Mouse (Mus musculus) embryonic facial prominence, embryonic 13.5 days (tissue): ENCODE measurements around the gene Plxnb1. TPM values are rescaled to one million over a fixed set of nuclear protein-coding genes. Genes with fewer than 3 reads are reported as not detected.

Source experiments
- ATAC-seq: fragments of 200-750 bp; cut with Nextera tagmentation; 2 replicates; pipeline ENCODE4 v1.8.0; 2017; ENCODE audit warnings: low read depth; ENCODE audit not compliant: insufficient number of reproducible peaks, insufficient read depth, low FRiP score, low TSS enrichment
- H3K27ac ChIP-seq: fragments of 300-500 bp; sonication (generic); 2 replicates; pipeline ENCODE4 v1.5.1; 2015; ENCODE audit warnings: moderate library complexity, mild to moderate bottlenecking, inconsistent platforms
- H3K27me3 ChIP-seq: fragments of 300-500 bp; sonication (generic); 2 replicates; pipeline ENCODE4 v1.6.1; 2015; ENCODE audit warnings: mild to moderate bottlenecking, inconsistent platforms
- H3K36me3 ChIP-seq: fragments of 300-500 bp; sonication (generic); 2 replicates; pipeline ENCODE4 v1.6.1; 2015; ENCODE audit warnings: mild to moderate bottlenecking, inconsistent platforms
- H3K4me1 ChIP-seq: fragments of 300-500 bp; sonication (generic); 2 replicates; pipeline ENCODE4 v1.6.1; 2015; ENCODE audit warnings: inconsistent platforms
- H3K4me2 ChIP-seq: fragments of 300-500 bp; sonication (generic); 2 replicates; pipeline ENCODE4 v1.6.1; 2015; ENCODE audit warnings: moderate library complexity, mild to moderate bottlenecking, inconsistent platforms
- H3K4me3 ChIP-seq: fragments of 300-500 bp; sonication (generic); 2 replicates; pipeline ENCODE4 v1.5.1; 2015; ENCODE audit warnings: mild to moderate bottlenecking, inconsistent platforms
- H3K9ac ChIP-seq: fragments of 300-500 bp; sonication (generic); 2 replicates; pipeline ENCODE4 v1.6.1; 2015; ENCODE audit warnings: mild to moderate bottlenecking, inconsistent platforms
- H3K9me3 ChIP-seq: fragments of 300-500 bp; sonication (generic); 2 replicates; pipeline ENCODE4 v1.6.1; 2016; ENCODE audit warnings: inconsistent platforms
- WGBS: fragments of 180-500 bp; shearing (Covaris S2); methylation state at CpG from one replicate; pipeline ENCODE4 v1.1.7; 2015; ENCODE audit warnings: mixed read lengths; 5-methylcytosine and 5-hydroxymethylcytosine counted together
- polyA plus RNA-seq: library from polyadenylated mRNA; unstranded; fragments of >200 nt; fragmentation: Nextera tagmentation; extraction: Ambion mirVana; gene quantifications from 2 replicates; pipeline ENCODE4 v1.2.1, GENCODE M21; 2015

The Plxnb1 gene
- polyA plus RNA-seq, 1 experiment from 2014 or later = 13.1 TPM

DNA sequence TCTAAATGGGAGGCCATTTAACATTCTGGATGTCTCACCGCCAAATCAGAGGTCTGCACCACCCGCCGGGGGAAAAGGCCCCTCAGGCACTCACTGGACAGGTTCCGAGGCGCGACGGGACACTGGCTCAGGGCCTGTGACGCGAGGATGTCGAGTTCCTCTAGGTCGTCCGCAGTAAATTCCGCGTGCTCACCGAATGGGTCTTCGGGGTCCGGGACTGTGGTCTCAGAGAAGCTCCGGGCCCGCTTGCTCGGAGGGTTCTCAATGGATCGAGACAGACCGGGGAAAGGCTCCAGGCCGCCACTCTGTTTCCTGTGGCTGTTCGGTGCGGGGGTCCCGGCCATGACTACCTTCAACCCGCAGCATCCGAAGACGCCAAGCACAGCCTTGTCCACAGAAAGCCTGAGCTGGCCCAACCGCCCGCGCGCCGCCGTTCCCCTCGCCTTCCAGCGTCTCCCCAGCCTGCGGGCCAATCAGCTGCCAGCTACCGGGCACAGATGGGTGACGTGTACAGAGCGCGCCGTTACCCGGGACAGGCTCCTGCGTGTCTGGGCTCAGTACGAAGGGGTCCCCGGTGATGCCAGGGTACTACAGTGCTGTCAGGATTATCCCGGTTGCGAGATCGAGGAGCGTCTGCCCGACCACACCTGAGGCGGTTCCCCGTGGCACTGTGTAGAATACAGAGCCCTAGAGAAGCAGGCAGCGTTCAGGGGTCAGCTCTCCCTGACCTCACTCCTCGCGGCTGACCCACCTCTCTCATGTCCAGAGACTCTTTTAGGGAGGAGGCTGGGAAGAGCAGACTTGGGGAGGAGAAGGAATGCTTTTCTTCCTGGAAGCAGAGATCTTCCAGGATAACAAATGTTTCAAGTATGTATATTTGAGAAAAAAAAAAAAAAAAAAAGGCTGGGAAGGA is 21.3 kb upstream of the Plxnb1 start, which contains the start of gene Atrip:
Gene Atrip (minus strand): TSS at position 464 of the 913 bp plus-strand sequence.
- Histone ChIP-seq H3K4me2 (peak within 1 kb of the TSS; percentile 91), H3K4me3 (peak within 1 kb of the TSS; percentile 89), H3K27ac (peak within 1 kb of the TSS; percentile 80), H3K27me3 (no peaks in the 10 kb centered on the region), H3K36me3 (peaks cover 39% of the 10 kb centered on the region), H3K9me3 (no peaks in the 10 kb centered on the region), H3K9ac (peak within 1 kb of the TSS; percentile 92), H3K4me1 (peaks cover 17% of the 10 kb centered on the region)
- under 1% methylated on average over 57 of the region's 57 CpGs for WGBS
- ATAC-seq = peak; percentile 91

DNA sequence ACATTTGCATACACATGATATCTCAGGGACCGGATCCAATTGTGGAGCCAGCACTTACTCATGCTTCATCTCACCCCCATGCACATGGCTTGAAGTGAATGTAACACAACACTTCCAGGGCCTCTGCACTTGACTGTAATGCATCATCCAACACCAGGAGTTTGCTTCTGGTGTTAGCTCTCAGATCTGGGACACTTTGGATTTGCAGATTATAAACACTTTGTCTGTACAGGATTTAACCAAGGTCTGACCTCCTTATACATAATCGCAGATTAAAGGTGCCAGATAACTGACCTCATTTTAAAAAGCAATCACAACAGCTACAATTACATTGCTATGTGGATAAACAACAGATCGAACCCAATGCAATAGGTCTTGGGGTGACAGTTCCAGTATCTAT is 14.7 kb upstream of the Plxnb1 start:
- WGBS = 94% methylated on average over 3 of the region's 3 CpGs
- H3K4me1 ChIP-seq = peaks cover 23% of the 10 kb centered on the region
- no peak for ATAC-seq
- H3K9ac ChIP-seq = no peak overlapping the region
- peak overlapping the region; percentile 86; the same call in 1 of the 2 replicates for H3K4me2 ChIP-seq
- no peaks in the 10 kb centered on the region for H3K9me3 ChIP-seq
- no peaks in the 10 kb centered on the region for H3K27me3 ChIP-seq
- H3K27ac ChIP-seq = no peak overlapping the region
- peaks cover 29% of the 10 kb centered on the region for H3K36me3 ChIP-seq
- H3K4me3 ChIP-seq = no peak overlapping the region

DNA sequence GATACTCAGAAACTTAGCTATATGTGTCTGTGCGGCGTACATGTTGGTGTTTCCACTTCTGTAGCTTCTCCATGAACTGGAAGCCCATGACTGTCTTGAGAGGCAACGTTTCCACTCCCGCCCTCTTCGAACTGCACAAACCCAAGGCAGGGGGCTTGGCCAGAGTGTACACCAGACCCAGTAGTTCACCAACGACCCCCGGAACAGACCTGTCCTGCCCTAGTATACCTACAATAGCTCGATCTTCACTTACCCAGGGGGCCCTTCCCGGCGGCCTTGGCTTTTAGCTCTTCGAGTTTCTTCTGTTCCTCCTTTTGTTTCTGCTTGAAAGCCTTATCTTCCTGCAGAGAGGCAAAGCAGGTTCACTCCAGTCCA is 13.5 kb upstream of the Plxnb1 start:
- peak overlapping the region; percentile 55 for H3K27ac ChIP-seq

DNA sequence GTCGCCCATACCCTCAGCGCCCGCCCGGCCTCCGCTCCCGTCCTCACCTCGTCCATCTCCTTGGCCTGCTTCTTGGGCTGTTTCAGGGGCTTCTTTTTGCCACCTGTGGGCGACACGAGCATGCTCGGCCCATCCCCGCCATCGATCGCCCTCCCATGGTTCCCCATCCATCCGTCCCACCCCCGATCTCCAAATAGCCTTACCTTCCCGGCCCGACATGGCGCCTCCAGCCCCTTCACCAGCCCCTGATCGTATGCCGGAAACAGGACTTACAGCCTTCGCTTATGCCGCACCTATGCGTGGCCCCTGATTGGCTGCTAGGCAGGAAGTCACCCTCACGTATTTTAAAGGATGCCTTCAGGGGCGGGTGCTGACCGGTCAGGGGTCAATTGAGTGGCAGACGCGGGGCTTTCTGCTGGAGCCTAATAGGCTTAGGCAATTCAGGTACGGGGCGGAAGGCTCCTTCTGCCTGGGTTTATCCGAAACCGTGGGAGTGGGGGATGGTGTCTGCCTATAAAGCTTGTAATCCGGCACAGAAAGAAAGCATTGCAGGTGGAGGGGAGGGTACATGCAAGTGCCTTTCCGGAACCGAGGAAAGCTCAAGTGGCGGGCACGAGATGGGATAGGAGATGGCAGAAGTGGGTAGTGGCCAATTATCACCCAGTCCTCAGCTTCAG is 12.9 kb upstream of the Plxnb1 start, which contains the start of the genes Ccdc51 and Tma7:
Gene Ccdc51 (plus strand): TSS at position 370 of the 677 bp plus-strand sequence.
Gene Tma7 (minus strand): TSS at position 464 of the 677 bp plus-strand sequence.
- Histone ChIP-seq H3K27ac (peak within 1 kb of the TSS; percentile 55), H3K9me3 (no peaks in the 10 kb centered on the region), H3K36me3 (peaks cover 29% of the 10 kb centered on the region), H3K4me1 (peaks cover 23% of the 10 kb centered on the region), H3K27me3 (no peaks in the 10 kb centered on the region), H3K4me3 (peak within 1 kb of the TSS; percentile 83), H3K4me2 (peak within 1 kb of the TSS; percentile 86), H3K9ac (peak within 1 kb of the TSS; percentile 87)
- 1% methylated on average over 37 of the region's 37 CpGs for WGBS
- ATAC-seq = peak; percentile 93

More for the DNA sequence above, 13.5 kb upstream of the Plxnb1 start:
- Histone ChIP-seq H3K4me3 (peak overlapping the region; percentile 83), H3K4me1 (peaks cover 23% of the 10 kb centered on the region), H3K4me2 (peak overlapping the region; percentile 86), H3K9ac (peak overlapping the region; percentile 87), H3K27me3 (no peaks in the 10 kb centered on the region), H3K36me3 (peaks cover 29% of the 10 kb centered on the region), H3K9me3 (no peaks in the 10 kb centered on the region)
- WGBS = 8% methylated on average over 11 of the region's 11 CpGs
- no peak for ATAC-seq

DNA sequence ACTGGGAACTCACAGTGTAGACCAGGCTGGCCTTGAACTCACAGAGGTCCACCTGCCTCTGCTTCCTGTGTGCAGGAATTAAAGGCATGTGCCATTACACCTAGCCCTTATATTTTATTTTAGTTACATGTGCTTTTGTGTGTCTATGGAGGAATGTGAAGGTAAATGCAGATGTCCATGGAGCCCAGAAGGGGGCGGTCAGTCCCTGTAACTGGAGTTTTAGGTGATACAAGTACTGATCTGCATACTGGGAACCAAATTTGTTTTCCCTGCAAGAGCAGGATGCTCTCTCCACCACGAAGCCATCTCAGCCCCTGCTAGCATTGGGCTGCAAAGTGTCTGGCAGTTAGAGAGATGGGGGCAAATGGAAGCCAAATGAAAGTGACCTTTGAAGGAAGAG is 10.3 kb upstream of the Plxnb1 start:
- H3K4me3 ChIP-seq = no peak overlapping the region
- peaks cover 38% of the 10 kb centered on the region for H3K4me1 ChIP-seq
- H3K27ac ChIP-seq = no peak overlapping the region
- no peak for ATAC-seq
- H3K36me3 ChIP-seq = peaks cover 20% of the 10 kb centered on the region
- H3K27me3 ChIP-seq = no peaks in the 10 kb centered on the region
- 0 out of 2 replicates have a peak overlapping the region, but pooled peaks have one; percentile 16 for H3K9ac ChIP-seq
- H3K4me2 ChIP-seq = no peak overlapping the region
- 9% methylated on average over 2 of the region's 2 CpGs for WGBS
- no peaks in the 10 kb centered on the region for H3K9me3 ChIP-seq

DNA sequence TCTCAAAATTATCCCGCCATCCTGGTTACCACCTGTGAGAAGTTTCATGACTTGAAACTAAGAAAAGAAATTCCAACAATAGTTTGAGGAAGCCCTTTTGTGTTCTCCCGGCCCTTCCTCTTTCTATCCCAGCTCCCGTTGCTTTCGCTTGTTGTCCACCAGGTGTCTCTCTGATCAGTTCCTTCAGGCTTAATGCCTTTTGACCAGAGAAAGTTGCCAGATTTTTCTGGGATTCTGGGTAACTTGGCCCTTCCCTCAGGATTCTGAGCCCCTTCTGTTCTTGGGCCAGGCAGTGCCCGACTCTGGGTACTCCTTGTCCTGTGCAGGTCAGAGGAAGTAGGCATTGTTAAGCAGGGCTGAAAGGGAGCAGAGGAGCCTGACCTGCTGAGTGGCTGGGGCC is 7.2 kb upstream of the Plxnb1 start:
- 10% methylated on average over 5 of the region's 5 CpGs for WGBS
- Histone ChIP-seq H3K4me1 (peaks cover 27% of the 10 kb centered on the region), H3K4me3 (no peak overlapping the region), H3K36me3 (peaks cover 35% of the 10 kb centered on the region), H3K27ac (0 out of 2 replicates have a peak overlapping the region, but pooled peaks have one; percentile 3), H3K9ac (peak overlapping the region; percentile 27), H3K4me2 (no peak overlapping the region), H3K27me3 (no peaks in the 10 kb centered on the region), H3K9me3 (no peaks in the 10 kb centered on the region)
- no peak for ATAC-seq

DNA sequence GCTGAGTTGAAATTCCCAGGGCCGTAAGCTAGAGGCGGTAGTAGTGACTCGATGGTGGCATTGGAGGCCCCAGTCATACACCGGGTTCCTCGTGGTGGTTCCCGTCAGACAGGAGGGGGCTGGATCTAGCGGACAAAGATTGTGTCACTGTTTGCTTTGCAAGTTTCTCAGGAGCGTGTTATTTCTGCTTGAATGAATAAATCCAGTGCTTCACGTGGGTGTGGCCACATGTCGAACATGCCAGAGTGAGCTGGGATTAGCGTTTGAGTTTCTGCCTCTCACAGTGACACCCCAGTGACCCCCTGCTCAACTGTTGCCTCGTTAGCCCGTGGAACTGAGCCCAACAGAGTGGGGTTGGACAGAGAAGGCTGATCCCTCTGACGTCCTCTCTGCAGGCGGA is 4.7 kb upstream of the Plxnb1 start:
- H3K9ac ChIP-seq = no peak overlapping the region
- H3K4me2 ChIP-seq = no peak overlapping the region
- H3K36me3 ChIP-seq = peaks cover 35% of the 10 kb centered on the region
- H3K9me3 ChIP-seq = no peaks in the 10 kb centered on the region
- no peak overlapping the region for H3K27ac ChIP-seq
- no peaks in the 10 kb centered on the region for H3K27me3 ChIP-seq
- H3K4me1 ChIP-seq = peaks cover 37% of the 10 kb centered on the region
- WGBS = 67% methylated on average over 15 of the region's 15 CpGs
- ATAC-seq = no peak
- no peak overlapping the region for H3K4me3 ChIP-seq

DNA sequence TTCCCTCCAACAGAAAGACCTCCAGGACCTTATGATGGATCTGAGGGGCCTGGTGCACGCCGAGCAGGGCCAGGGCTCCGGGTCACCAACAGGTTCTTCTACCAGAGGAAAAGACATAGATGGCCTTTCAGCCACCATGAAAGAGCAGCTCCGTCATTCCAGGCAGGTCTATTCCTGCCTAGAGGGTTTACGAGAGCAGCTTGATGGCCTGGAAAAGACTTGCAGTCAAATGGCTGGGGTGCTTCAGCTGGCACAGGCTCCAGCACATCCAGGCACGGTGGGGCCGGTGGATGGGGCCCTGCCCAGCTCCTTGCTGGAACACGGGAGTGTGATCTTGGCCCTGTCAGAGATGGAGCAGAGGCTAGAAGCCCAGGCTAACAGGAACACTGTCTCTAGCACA is 3.4 kb upstream of the Plxnb1 start:
- Histone ChIP-seq H3K4me1 (peaks cover 44% of the 10 kb centered on the region), H3K4me3 (no peak overlapping the region), H3K27me3 (no peaks in the 10 kb centered on the region), H3K9ac (peak overlapping the region; percentile 3; the same call in 1 of the 2 replicates), H3K27ac (no peak overlapping the region), H3K4me2 (no peak overlapping the region), H3K9me3 (no peaks in the 10 kb centered on the region), H3K36me3 (peaks cover 35% of the 10 kb centered on the region)
- 83% methylated on average over 8 of the region's 8 CpGs for WGBS
- no peak for ATAC-seq

DNA sequence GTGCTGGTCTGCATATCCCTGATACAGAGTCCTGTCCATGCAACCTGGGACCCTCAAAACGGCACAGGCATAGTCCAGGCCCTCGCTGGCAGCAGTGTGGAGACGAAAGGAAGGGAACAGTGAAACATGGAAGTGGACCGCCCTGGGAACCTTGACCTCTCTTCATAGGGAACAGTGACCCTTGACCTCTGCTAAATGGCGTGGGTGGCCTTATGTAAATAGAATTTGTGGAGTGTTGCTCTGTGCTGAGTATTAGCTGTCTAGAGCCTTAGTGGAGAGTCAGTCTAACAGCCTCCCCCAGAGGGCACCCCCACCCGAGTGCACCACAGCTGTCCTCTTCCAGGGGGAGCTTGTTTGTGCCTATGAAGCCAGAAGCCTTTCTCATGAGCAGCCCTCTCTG is 2.4 kb upstream of the Plxnb1 start:
- Histone ChIP-seq H3K27me3 (no peaks in the 10 kb centered on the region), H3K9ac (no peak overlapping the region), H3K4me1 (peaks cover 49% of the 10 kb centered on the region), H3K4me3 (no peak overlapping the region), H3K9me3 (no peaks in the 10 kb centered on the region), H3K4me2 (no peak overlapping the region), H3K27ac (peak overlapping the region; percentile 28; the same call in 1 of the 2 replicates), H3K36me3 (peaks cover 35% of the 10 kb centered on the region)
- 33% methylated on average over 6 of the region's 6 CpGs for WGBS
- no peak for ATAC-seq

DNA sequence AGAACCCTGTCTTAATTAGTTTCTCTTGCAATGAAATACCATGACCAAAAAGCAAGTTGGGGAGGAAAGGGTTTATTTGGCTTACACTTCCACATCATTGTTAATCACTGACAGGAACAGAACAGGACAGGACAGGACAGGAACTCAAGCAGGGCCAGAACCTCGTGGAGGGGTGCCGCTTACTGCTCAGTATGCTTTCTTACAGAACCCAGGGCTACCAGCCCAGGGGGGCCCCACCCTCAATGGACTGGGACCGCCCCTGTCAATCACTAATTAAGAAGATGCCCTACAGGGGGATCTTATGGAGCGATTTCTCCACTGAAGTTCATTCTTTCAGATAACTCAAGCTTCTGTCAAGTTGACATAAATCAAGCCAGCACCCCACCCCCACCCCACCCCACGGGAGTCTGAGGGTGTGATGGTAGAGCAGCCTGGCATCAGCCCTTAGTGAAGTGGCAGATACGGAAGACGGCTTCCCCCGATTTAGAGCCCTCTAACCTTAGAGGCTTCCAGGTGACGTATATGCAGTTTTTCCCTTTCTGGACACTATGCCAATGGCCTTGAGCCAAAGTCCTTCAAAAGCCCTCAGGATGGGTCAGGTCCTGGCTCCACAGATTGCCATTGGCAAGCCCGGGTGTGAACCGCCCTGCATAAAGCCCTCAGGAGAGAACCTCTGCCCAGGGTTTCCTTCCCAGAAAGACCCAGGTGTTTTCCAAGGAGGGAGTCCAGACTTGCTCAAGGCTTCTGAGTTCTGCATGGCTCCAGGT is 1.2 kb upstream of the Plxnb1 start:
- Histone ChIP-seq H3K27me3 (no peaks in the 10 kb centered on the region), H3K4me3 (peak overlapping the region; percentile 71), H3K27ac (peak overlapping the region; percentile 100), H3K9ac (0 out of 2 replicates have a peak overlapping the region, but pooled peaks have one; percentile 97), H3K36me3 (peaks cover 35% of the 10 kb centered on the region), H3K9me3 (no peaks in the 10 kb centered on the region), H3K4me1 (peaks cover 56% of the 10 kb centered on the region), H3K4me2 (peak overlapping the region; percentile 81)
- WGBS = 18% methylated on average over 11 of the region's 11 CpGs
- no peak for ATAC-seq
